In the genomic region with DNA sequence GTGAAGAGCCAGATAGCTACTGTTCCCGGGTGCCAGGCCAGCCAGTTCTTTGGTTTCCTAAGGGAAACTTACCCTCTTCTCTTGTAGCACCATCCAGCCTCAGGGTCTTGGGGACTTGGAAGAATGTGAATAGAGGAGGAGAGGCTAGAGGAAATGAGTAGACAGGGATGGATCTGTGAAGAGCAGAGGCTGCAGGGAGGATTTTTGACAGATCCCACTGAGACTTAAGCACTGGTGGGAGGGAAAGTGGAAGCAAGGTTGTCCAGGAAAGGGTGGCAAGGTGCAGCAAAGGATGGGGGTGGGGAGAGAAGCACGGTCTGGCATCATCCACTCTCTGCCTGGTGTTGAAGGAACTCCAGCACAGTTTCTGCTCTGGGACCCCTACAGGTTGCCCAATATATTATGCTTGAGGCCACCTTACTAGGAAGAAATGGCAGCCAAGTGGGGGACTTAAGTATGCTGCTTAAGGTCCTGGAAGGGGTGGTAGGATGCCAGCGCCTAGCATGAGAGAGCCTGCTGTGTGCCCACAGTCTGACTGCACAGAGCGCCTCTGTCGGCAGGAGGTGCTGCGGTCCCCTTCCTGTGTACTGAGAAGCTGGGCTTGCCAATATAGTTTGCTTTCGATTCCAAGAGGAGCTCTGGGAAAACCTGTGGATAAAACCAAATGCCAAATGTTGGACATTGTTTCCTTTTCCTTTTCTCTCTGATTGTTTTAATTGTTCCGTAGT, we compare ENCODE assay signal across 9 mouse cellular contexts. TPM values are rescaled to one million over a fixed set of nuclear protein-coding genes. Genes with fewer than 3 reads are reported as not detected.
A peak's percentile ranks its signal among the peaks of the same experiment; 100 is the strongest.
DNase-seq lines count a peak whose midpoint lies in the region; ATAC-seq lines count a peak whose summit lies in the region.
"Had no signal": no experiment of that assay in that cellular context is flagged by ENCODE, and none has a peak within 500 bp of the region (broad histone marks: within the 10 kb centered on the region; RNA-seq: fewer than 3 reads in every experiment).

No protein-coding gene starts in this region.

- no peak overlapping the region for H3K4me2 ChIP-seq in hindbrain, embryonic 16.5 days (ENCODE audit: low read length)
- H3K4me2 ChIP-seq: liver, embryonic 11.5 days had no signal

- no peaks in the 10 kb centered on the region for H3K27me3 ChIP-seq in hindbrain, embryonic 16.5 days (replicated peaks; ENCODE audit: control insufficient read depth, insufficient read depth, low read length)
- no peaks in the 10 kb centered on the region for H3K27me3 ChIP-seq in hindbrain, embryonic 10.5 days (ENCODE audit: insufficient read depth, poor library complexity, severe bottlenecking)

- H3K4me1 ChIP-seq in hindbrain, embryonic 16.5 days (ENCODE audit: control insufficient read depth, insufficient read depth, low read depth, low read length), result no peaks in the 10 kb centered on the region; the same call in 1 of the 2 replicates
- H3K4me1 ChIP-seq in hindbrain, embryonic 10.5 days (replicated peaks), result peaks cover 6% of the 10 kb centered on the region; the same call in 1 of the 2 replicates

- peaks cover 11% of the 10 kb centered on the region for H3K36me3 ChIP-seq in hindbrain, embryonic 16.5 days (ENCODE audit: control insufficient read depth, insufficient read depth, low read length)
- peaks cover 73% of the 10 kb centered on the region for H3K36me3 ChIP-seq in hindbrain, embryonic 10.5 days

- no peak overlapping the region for H3K4me3 ChIP-seq in hindbrain, embryonic 16.5 days (ENCODE audit: low read length)
- no peak overlapping the region for H3K4me3 ChIP-seq in hindbrain, embryonic 10.5 days

- no peak for ATAC-seq in hindbrain, embryonic 16.5 days

- no peak for DNase-seq in hindbrain, embryonic 10.5 days (ENCODE audit: low spot score)
- DNase-seq in testis, postnatal 14 days (ENCODE audit: low spot score), result peak; percentile 33
- no peak for DNase-seq in testis, postnatal 10 days (ENCODE audit: low spot score)
- DNase-seq in heart, adult 8-10 months (ENCODE audit: low spot score), result peak; percentile 44
- no peak for DNase-seq in retina, postnatal 1 day
- DNase-seq in B cell, adult 2 months, result no peak
- DNase-seq in Muller cell, postnatal 12 days (ENCODE audit: inconsistent ontology term), result no peak

- no peaks in the 10 kb centered on the region for H3K9me3 ChIP-seq in hindbrain, embryonic 16.5 days (ENCODE audit: control insufficient read depth, low read length)
- no peaks in the 10 kb centered on the region for H3K9me3 ChIP-seq in hindbrain, embryonic 10.5 days

- H3K27ac ChIP-seq in hindbrain, embryonic 16.5 days (ENCODE audit: low read depth, low read length), result peak overlapping the region; percentile 1; the same call in 1 of the 2 replicates
- no peak overlapping the region for H3K27ac ChIP-seq in hindbrain, embryonic 10.5 days

- 78% methylated on average over 8 of the region's 8 CpGs for WGBS in hindbrain, embryonic 16.5 days
- 92% methylated on average over 8 of the region's 8 CpGs for WGBS in hindbrain, embryonic 10.5 days

- H3K9ac ChIP-seq in hindbrain, embryonic 16.5 days (ENCODE audit: low read depth, low read length), result no peak overlapping the region

RNA-seq across cellular contexts. Expression of a gene that starts 17.2 kb away (rescaled TPM):
- polyA plus RNA-seq in hindbrain, embryonic 16.5 days (2015; fragmentation: Nextera tagmentation; extraction: Ambion mirVana), result 1.1 and 2.1 TPM in 2 replicates
- 0.41 and 1.7 TPM in 2 replicates for polyA plus RNA-seq in hindbrain, embryonic 10.5 days (2016; fragmentation: Nextera tagmentation; extraction: Ambion mirVana)
- 10 to 100 TPM; 15.4 to 19.4 (median 16.4) TPM for total RNA-seq in heart, adult 8-10 months (2022)

RNA-seq across cellular contexts. Expression of a gene that starts 35.6 kb away (rescaled TPM):
- 229 and 270 TPM in 2 replicates for polyA plus RNA-seq in hindbrain, embryonic 16.5 days (2015; fragmentation: Nextera tagmentation; extraction: Ambion mirVana)
- 341 and 347 TPM in 2 replicates for polyA plus RNA-seq in hindbrain, embryonic 10.5 days (2016; fragmentation: Nextera tagmentation; extraction: Ambion mirVana)
- total RNA-seq in heart, adult 8-10 months (2022), result 100 to 1,000 TPM; 192 to 274 (median 220) TPM

RNA-seq across cellular contexts. Expression of a gene that starts 52.0 kb away (rescaled TPM):
- polyA plus RNA-seq in hindbrain, embryonic 16.5 days (2015; fragmentation: Nextera tagmentation; extraction: Ambion mirVana), result 30.1 and 35.8 TPM in 2 replicates
- polyA plus RNA-seq in hindbrain, embryonic 10.5 days (2016; fragmentation: Nextera tagmentation; extraction: Ambion mirVana), result 21.3 and 25.8 TPM in 2 replicates
- total RNA-seq in heart, adult 8-10 months (2022), result 10 to 100 TPM; 19.0 to 26.0 (median 23.6) TPM

Comparison
In these comparisons a context has a peak if more than half of its experiments do, and no peak if none do; other contexts are left out.
1. DNase-seq: peak in testis, postnatal 14 days (single experiment) and heart, adult 8-10 months (single experiment); none in hindbrain, embryonic 10.5 days (single experiment), testis, postnatal 10 days (single experiment), retina, postnatal 1 day (single experiment), B cell, adult 2 months (0 of 2) and Muller cell, postnatal 12 days (single experiment).